Mouse (Mus musculus) liver, embryonic 11.5 days (tissue): ENCODE data around the gene Adh5. TPM values are rescaled to one million over a fixed set of nuclear protein-coding genes. Genes with fewer than 3 reads are reported as not detected.
A peak's percentile ranks its signal among the peaks of the same experiment; 100 is the strongest.

Source experiments
- ATAC-seq: fragments of 200-750 bp; cut with Nextera tagmentation; replicated peaks from 2 replicates; pipeline ENCODE4 v1.8.0; 2017; ENCODE audit warnings: moderate number of reproducible peaks, mild to moderate bottlenecking, moderate TSS enrichment, moderate library complexity; ENCODE audit not compliant: low FRiP score
- DNase-seq: peaks from one replicate; pipeline ENCODE4 v3.0.0-alpha.2; 2017; ENCODE audit warnings: low spot score
- H3K27ac ChIP-seq: fragments of 300-500 bp; sonication (generic); 2 replicates; pipeline ENCODE4 v1.5.1; 2014; ENCODE audit warnings: mild to moderate bottlenecking, low read depth, low read length, control low read depth
- H3K27me3 ChIP-seq: fragments of 300-500 bp; sonication (generic); replicated peaks from 2 replicates; pipeline ENCODE4 v1.6.1; 2014; ENCODE audit warnings: low read length, mixed read lengths; ENCODE audit not compliant: control insufficient read depth, insufficient read depth
- H3K36me3 ChIP-seq: fragments of 300-500 bp; sonication (generic); 2 replicates; pipeline ENCODE4 v1.6.1; 2014; ENCODE audit warnings: mild to moderate bottlenecking, low read length, moderate library complexity, mixed read lengths; ENCODE audit not compliant: control insufficient read depth, insufficient read depth
- H3K4me1 ChIP-seq: fragments of 300-500 bp; sonication (generic); replicated peaks from 2 replicates; pipeline ENCODE4 v1.6.1; 2014; ENCODE audit warnings: low read length, mixed read lengths; ENCODE audit not compliant: control insufficient read depth, insufficient read depth
- H3K4me2 ChIP-seq: fragments of 300-500 bp; sonication (generic); 2 replicates; pipeline ENCODE4 v1.6.1; 2014; ENCODE audit warnings: mild to moderate bottlenecking, control low read depth, moderate library complexity
- H3K4me3 ChIP-seq: fragments of 300-500 bp; sonication (generic); 2 replicates; pipeline ENCODE4 v1.5.1; 2014; ENCODE audit warnings: low read depth, low read length, control low read depth
- H3K9ac ChIP-seq: fragments of 300-500 bp; sonication (generic); 2 replicates; pipeline ENCODE4 v1.6.1; 2014; ENCODE audit warnings: low read depth, low read length, control low read depth
- H3K9me3 ChIP-seq: fragments of 300-500 bp; sonication (generic); 2 replicates; pipeline ENCODE4 v1.6.1; 2016; ENCODE audit warnings: low read length, inconsistent platforms, mixed read lengths; ENCODE audit not compliant: control insufficient read depth
- WGBS: fragments of 180-500 bp; shearing (Covaris S2); extraction: QIAGEN DNeasy Blood & Tissue Kit; methylation state at CpG from one replicate; pipeline ENCODE4 v1.1.7; 2014; 5-methylcytosine and 5-hydroxymethylcytosine counted together
- polyA plus RNA-seq: library from polyadenylated mRNA; unstranded; fragments of >200 nt; fragmentation: Nextera tagmentation; extraction: Ambion mirVana; gene quantifications from 2 replicates; pipeline ENCODE4 v1.2.1, GENCODE M21; 2014

Adh5 gene
- polyA plus RNA-seq = 176 and 184 TPM in 2 replicates

- no peaks in the 10 kb centered on the region for H3K27me3 ChIP-seq
- DNase-seq (peak; percentile 96), ATAC-seq (peak; percentile 99)
- peaks cover 6% of the 10 kb centered on the region; the same call in 1 of the 2 replicates for H3K4me1 ChIP-seq
- peak within 1 kb of the TSS; percentile 67 for H3K27ac ChIP-seq
- H3K9ac ChIP-seq = peak within 1 kb of the TSS; percentile 90
- H3K36me3 ChIP-seq = peaks cover 5% of the 10 kb centered on the region; the same call in 1 of the 2 replicates
- H3K4me3 ChIP-seq = peak within 1 kb of the TSS; percentile 86
- peak within 1 kb of the TSS; percentile 94 for H3K4me2 ChIP-seq
- under 1% methylated on average over 86 of the region's 86 CpGs for WGBS
- H3K9me3 ChIP-seq = no peaks in the 10 kb centered on the region
Observed at GRCm38 (mm10) chr3:138442612-138443464, at the start of gene Adh5. Gene Adh5 (plus strand): TSS chr3:138443093.

GRCm38 (mm10) chr3:138404872-138405271, 38.0 kb upstream of the Adh5 start:
- no peaks in the 10 kb centered on the region for H3K4me1 ChIP-seq
- no peak for ATAC-seq

GRCm38 (mm10) chr3:138405341-138405740, 37.6 kb upstream of the Adh5 start:
- Histone ChIP-seq H3K4me1 (no peaks in the 10 kb centered on the region), H3K9me3 (no peaks in the 10 kb centered on the region), H3K4me2 (no peak overlapping the region), H3K9ac (no peak overlapping the region), H3K4me3 (no peak overlapping the region), H3K36me3 (no peaks in the 10 kb centered on the region), H3K27ac (no peak overlapping the region), H3K27me3 (no peaks in the 10 kb centered on the region)
- ATAC-seq = no peak
- DNase-seq = no peak
- 40% methylated on average over 3 of the region's 3 CpGs for WGBS

More at GRCm38 (mm10) chr3:138404872-138405271, 38.0 kb upstream of the Adh5 start:
- Histone ChIP-seq H3K27me3 (no peaks in the 10 kb centered on the region), H3K9me3 (no peaks in the 10 kb centered on the region), H3K9ac (no peak overlapping the region), H3K27ac (no peak overlapping the region), H3K4me3 (no peak overlapping the region), H3K4me2 (no peak overlapping the region), H3K36me3 (no peaks in the 10 kb centered on the region)
- 59% methylated on average over 3 of the region's 3 CpGs for WGBS
- DNase-seq = no peak

- WGBS = 78% methylated on average over 7 of the region's 7 CpGs
- no peak for ATAC-seq
- H3K27ac ChIP-seq = no peak overlapping the region
Observed at GRCm38 (mm10) chr3:138405840-138406239, 37.1 kb upstream of the Adh5 start.

GRCm38 (mm10) chr3:138407920-138408319, 35.0 kb upstream of the Adh5 start:
- no peak overlapping the region for H3K4me2 ChIP-seq
- no peaks in the 10 kb centered on the region for H3K4me1 ChIP-seq
- H3K9ac ChIP-seq = no peak overlapping the region
- H3K4me3 ChIP-seq = no peak overlapping the region
- ATAC-seq (no peak), DNase-seq (no peak)
- WGBS = 67% methylated on average over 1 of the region's 1 CpGs
- no peaks in the 10 kb centered on the region for H3K36me3 ChIP-seq
- H3K27ac ChIP-seq = no peak overlapping the region
- H3K9me3 ChIP-seq = no peaks in the 10 kb centered on the region
- H3K27me3 ChIP-seq = no peaks in the 10 kb centered on the region

More at GRCm38 (mm10) chr3:138405840-138406239, 37.1 kb upstream of the Adh5 start:
- no peak for DNase-seq
- no peaks in the 10 kb centered on the region for H3K27me3 ChIP-seq
- no peaks in the 10 kb centered on the region for H3K36me3 ChIP-seq
- H3K4me3 ChIP-seq = no peak overlapping the region
- H3K4me2 ChIP-seq = no peak overlapping the region
- H3K9me3 ChIP-seq = no peaks in the 10 kb centered on the region
- H3K4me1 ChIP-seq = no peaks in the 10 kb centered on the region
- no peak overlapping the region for H3K9ac ChIP-seq

GRCm38 (mm10) chr3:138409585-138409984, 33.3 kb upstream of the Adh5 start:
- 64% methylated on average over 1 of the region's 1 CpGs for WGBS
- H3K27ac ChIP-seq = no peak overlapping the region
- ATAC-seq = no peak

GRCm38 (mm10) chr3:138410211-138410610, 32.7 kb upstream of the Adh5 start:
- Histone ChIP-seq H3K36me3 (no peaks in the 10 kb centered on the region), H3K4me3 (no peak overlapping the region), H3K4me2 (no peak overlapping the region), H3K4me1 (no peaks in the 10 kb centered on the region), H3K27me3 (no peaks in the 10 kb centered on the region), H3K9ac (no peak overlapping the region), H3K9me3 (no peaks in the 10 kb centered on the region), H3K27ac (no peak overlapping the region)
- WGBS = 77% methylated on average over 3 of the region's 3 CpGs
- no peak for ATAC-seq
- DNase-seq = no peak

More at GRCm38 (mm10) chr3:138409585-138409984, 33.3 kb upstream of the Adh5 start:
- H3K36me3 ChIP-seq = no peaks in the 10 kb centered on the region
- H3K4me1 ChIP-seq = no peaks in the 10 kb centered on the region
- H3K4me2 ChIP-seq = no peak overlapping the region
- H3K9ac ChIP-seq = no peak overlapping the region
- H3K27me3 ChIP-seq = no peaks in the 10 kb centered on the region
- DNase-seq = no peak
- no peak overlapping the region for H3K4me3 ChIP-seq
- no peaks in the 10 kb centered on the region for H3K9me3 ChIP-seq

- no peak for DNase-seq
- H3K9me3 ChIP-seq = no peaks in the 10 kb centered on the region
- no peaks in the 10 kb centered on the region for H3K36me3 ChIP-seq
- H3K4me3 ChIP-seq = no peak within 1 kb of the TSS
- no peak for ATAC-seq
- no peaks in the 10 kb centered on the region for H3K27me3 ChIP-seq
- H3K27ac ChIP-seq = no peak within 1 kb of the TSS
- no peak within 1 kb of the TSS for H3K4me2 ChIP-seq
- no peaks in the 10 kb centered on the region for H3K4me1 ChIP-seq
- no peak within 1 kb of the TSS for H3K9ac ChIP-seq
- 79% methylated on average over 6 of the region's 6 CpGs for WGBS
Observed at GRCm38 (mm10) chr3:138415121-138415690, 27.7 kb upstream of the Adh5 start, which contains the start of gene Adh4. Gene Adh4 (plus strand): TSS chr3:138415466.
